Mouse (Mus musculus): ENCODE measurements at regions not wholly inside any gene's neighbourhood (a gene's known extent, or its start where the extent isn't known, plus 50 kb on each side); places are given as distances from the start of the nearest gene placed in this dataset.

GRCm38 (mm10) chr4:7961521-7962172 lies 277.2 kb downstream of the Car8 start:
- ATAC-seq (ENCODE audit: low FRiP score, low TSS enrichment), result no peak
- Histone ChIP-seq H3K36me3 (ENCODE audit: insufficient read depth, low read length) (no peaks in the 10 kb centered on the region), H3K9ac (replicated peaks; ENCODE audit: low read length) (no peak overlapping the region), H3K4me3 (ENCODE audit: low read length) (no peak overlapping the region), H3K27ac (ENCODE audit: low read length) (no peak overlapping the region), H3K4me1 (ENCODE audit: insufficient read depth, low read length) (no peaks in the 10 kb centered on the region), H3K27me3 (ENCODE audit: insufficient read depth, low read length) (no peaks in the 10 kb centered on the region), H3K4me2 (replicated peaks; ENCODE audit: low read depth, low read length) (no peak overlapping the region), H3K9me3 (ENCODE audit: low read length) (no peaks in the 10 kb centered on the region)
- WGBS, result 52% methylated on average over 5 of the region's 5 CpGs

- H3K4me1 ChIP-seq (ENCODE audit: insufficient read depth, low read length), result no peaks in the 10 kb centered on the region
- H3K4me2 ChIP-seq (replicated peaks; ENCODE audit: low read depth, low read length), result no peak overlapping the region
- no peaks in the 10 kb centered on the region for H3K9me3 ChIP-seq (ENCODE audit: low read length)
- no peaks in the 10 kb centered on the region for H3K27me3 ChIP-seq (ENCODE audit: insufficient read depth, low read length)
- H3K4me3 ChIP-seq (ENCODE audit: low read length), result no peak overlapping the region
- no peak for ATAC-seq (ENCODE audit: low FRiP score, low TSS enrichment)
- H3K27ac ChIP-seq (ENCODE audit: low read length), result no peak overlapping the region
- 53% methylated on average over 2 of the region's 2 CpGs for WGBS
- no peak overlapping the region for H3K9ac ChIP-seq (replicated peaks; ENCODE audit: low read length)
- H3K36me3 ChIP-seq (ENCODE audit: insufficient read depth, low read length), result no peaks in the 10 kb centered on the region
Observed at GRCm38 (mm10) chr4:7960335-7960734, 278.5 kb downstream of the Car8 start.

- WGBS, result 78% methylated on average over 1 of the region's 1 CpGs
- ATAC-seq (ENCODE audit: low FRiP score, low TSS enrichment), result no peak
- no peak overlapping the region for H3K27ac ChIP-seq (ENCODE audit: low read length)
Observed at GRCm38 (mm10) chr4:7948020-7948419, 290.8 kb downstream of the Car8 start.

GRCm38 (mm10) chr4:7921503-7921902 lies 317.3 kb downstream of the Car8 start:
- Histone ChIP-seq H3K4me3 (ENCODE audit: low read length) (no peak overlapping the region), H3K4me1 (ENCODE audit: insufficient read depth, low read length) (no peaks in the 10 kb centered on the region), H3K9ac (replicated peaks; ENCODE audit: low read length) (no peak overlapping the region), H3K27ac (ENCODE audit: low read length) (no peak overlapping the region), H3K27me3 (ENCODE audit: insufficient read depth, low read length) (no peaks in the 10 kb centered on the region), H3K4me2 (replicated peaks; ENCODE audit: low read depth, low read length) (no peak overlapping the region), H3K9me3 (ENCODE audit: low read length) (no peaks in the 10 kb centered on the region), H3K36me3 (ENCODE audit: insufficient read depth, low read length) (no peaks in the 10 kb centered on the region)
- 42% methylated on average over 2 of the region's 2 CpGs for WGBS
- no peak for ATAC-seq (ENCODE audit: low FRiP score, low TSS enrichment)

More at GRCm38 (mm10) chr4:7948020-7948419, 290.8 kb downstream of the Car8 start:
- no peak overlapping the region for H3K4me3 ChIP-seq (ENCODE audit: low read length)
- no peak overlapping the region for H3K4me2 ChIP-seq (replicated peaks; ENCODE audit: low read depth, low read length)
- no peaks in the 10 kb centered on the region for H3K9me3 ChIP-seq (ENCODE audit: low read length)
- H3K36me3 ChIP-seq (ENCODE audit: insufficient read depth, low read length), result no peaks in the 10 kb centered on the region
- H3K27me3 ChIP-seq (ENCODE audit: insufficient read depth, low read length), result no peaks in the 10 kb centered on the region
- H3K4me1 ChIP-seq (ENCODE audit: insufficient read depth, low read length), result no peaks in the 10 kb centered on the region
- H3K9ac ChIP-seq (replicated peaks; ENCODE audit: low read length), result no peak overlapping the region

GRCm38 (mm10) chr4:7913191-7913590 lies 325.6 kb downstream of the Car8 start:
- H3K9ac ChIP-seq (replicated peaks; ENCODE audit: low read length), result no peak overlapping the region
- no peak overlapping the region for H3K27ac ChIP-seq (ENCODE audit: low read length)
- no peak overlapping the region for H3K4me2 ChIP-seq (replicated peaks; ENCODE audit: low read depth, low read length)
- H3K36me3 ChIP-seq (ENCODE audit: insufficient read depth, low read length), result no peaks in the 10 kb centered on the region
- no peaks in the 10 kb centered on the region for H3K27me3 ChIP-seq (ENCODE audit: insufficient read depth, low read length)
- no peaks in the 10 kb centered on the region for H3K9me3 ChIP-seq (ENCODE audit: low read length)
- H3K4me3 ChIP-seq (ENCODE audit: low read length), result no peak overlapping the region
- ATAC-seq (ENCODE audit: low FRiP score, low TSS enrichment), result no peak
- 96% methylated on average over 2 of the region's 2 CpGs for WGBS
- no peaks in the 10 kb centered on the region for H3K4me1 ChIP-seq (ENCODE audit: insufficient read depth, low read length)

GRCm38 (mm10) chr4:7912675-7913074 lies 326.2 kb downstream of the Car8 start:
- no peaks in the 10 kb centered on the region for H3K36me3 ChIP-seq (ENCODE audit: insufficient read depth, low read length)
- no peak for ATAC-seq (ENCODE audit: low FRiP score, low TSS enrichment)
- no peaks in the 10 kb centered on the region for H3K4me1 ChIP-seq (ENCODE audit: insufficient read depth, low read length)
- H3K9ac ChIP-seq (replicated peaks; ENCODE audit: low read length), result no peak overlapping the region
- 87% methylated on average over 2 of the region's 2 CpGs for WGBS
- H3K4me2 ChIP-seq (replicated peaks; ENCODE audit: low read depth, low read length), result no peak overlapping the region
- no peaks in the 10 kb centered on the region for H3K9me3 ChIP-seq (ENCODE audit: low read length)
- H3K4me3 ChIP-seq (ENCODE audit: low read length), result no peak overlapping the region
- no peak overlapping the region for H3K27ac ChIP-seq (ENCODE audit: low read length)
- no peaks in the 10 kb centered on the region for H3K27me3 ChIP-seq (ENCODE audit: insufficient read depth, low read length)

- no peak for ATAC-seq (ENCODE audit: low FRiP score, low TSS enrichment)
- H3K4me1 ChIP-seq (ENCODE audit: insufficient read depth, low read length), result no peaks in the 10 kb centered on the region
- H3K9me3 ChIP-seq (ENCODE audit: low read length), result no peaks in the 10 kb centered on the region
- no peak overlapping the region for H3K4me3 ChIP-seq (ENCODE audit: low read length)
- H3K4me2 ChIP-seq (replicated peaks; ENCODE audit: low read depth, low read length), result no peak overlapping the region
- no peaks in the 10 kb centered on the region for H3K36me3 ChIP-seq (ENCODE audit: insufficient read depth, low read length)
- H3K27me3 ChIP-seq (ENCODE audit: insufficient read depth, low read length), result no peaks in the 10 kb centered on the region
- H3K27ac ChIP-seq (ENCODE audit: low read length), result no peak overlapping the region
- 65% methylated on average over 1 of the region's 1 CpGs for WGBS
- H3K9ac ChIP-seq (replicated peaks; ENCODE audit: low read length), result no peak overlapping the region
Observed at GRCm38 (mm10) chr4:7903130-7903529, 335.7 kb downstream of the Car8 start.

- no peak overlapping the region for H3K27ac ChIP-seq (ENCODE audit: low read length)
- no peaks in the 10 kb centered on the region for H3K36me3 ChIP-seq (ENCODE audit: insufficient read depth, low read length)
- WGBS, result 88% methylated on average over 4 of the region's 4 CpGs
- no peaks in the 10 kb centered on the region for H3K27me3 ChIP-seq (ENCODE audit: insufficient read depth, low read length)
- H3K9ac ChIP-seq (replicated peaks; ENCODE audit: low read length), result no peak overlapping the region
- no peak overlapping the region for H3K4me2 ChIP-seq (replicated peaks; ENCODE audit: low read depth, low read length)
- no peaks in the 10 kb centered on the region for H3K4me1 ChIP-seq (ENCODE audit: insufficient read depth, low read length)
- ATAC-seq (ENCODE audit: low FRiP score, low TSS enrichment), result no peak
- no peak overlapping the region for H3K4me3 ChIP-seq (ENCODE audit: low read length)
- H3K9me3 ChIP-seq (ENCODE audit: low read length), result no peaks in the 10 kb centered on the region
Observed at GRCm38 (mm10) chr4:7894914-7895313, 343.9 kb downstream of the Car8 start.

- no peak overlapping the region for H3K9ac ChIP-seq (replicated peaks; ENCODE audit: low read length)
- no peaks in the 10 kb centered on the region for H3K27me3 ChIP-seq (ENCODE audit: insufficient read depth, low read length)
- ATAC-seq (ENCODE audit: low FRiP score, low TSS enrichment), result no peak
- 74% methylated on average over 2 of the region's 2 CpGs for WGBS
- no peak overlapping the region for H3K27ac ChIP-seq (ENCODE audit: low read length)
- H3K4me2 ChIP-seq (replicated peaks; ENCODE audit: low read depth, low read length), result no peak overlapping the region
- H3K4me1 ChIP-seq (ENCODE audit: insufficient read depth, low read length), result no peaks in the 10 kb centered on the region
- no peak overlapping the region for H3K4me3 ChIP-seq (ENCODE audit: low read length)
- no peaks in the 10 kb centered on the region for H3K36me3 ChIP-seq (ENCODE audit: insufficient read depth, low read length)
- H3K9me3 ChIP-seq (ENCODE audit: low read length), result no peaks in the 10 kb centered on the region
Observed at GRCm38 (mm10) chr4:7891128-7891527, 347.7 kb downstream of the Car8 start.

GRCm38 (mm10) chr4:7854518-7854917 lies 384.3 kb downstream of the Car8 start:
- Histone ChIP-seq H3K36me3 (ENCODE audit: insufficient read depth, low read length) (no peaks in the 10 kb centered on the region), H3K27me3 (ENCODE audit: insufficient read depth, low read length) (no peaks in the 10 kb centered on the region), H3K9me3 (ENCODE audit: low read length) (no peaks in the 10 kb centered on the region), H3K4me3 (ENCODE audit: low read length) (no peak overlapping the region), H3K4me2 (replicated peaks; ENCODE audit: low read depth, low read length) (no peak overlapping the region), H3K27ac (ENCODE audit: low read length) (no peak overlapping the region), H3K4me1 (ENCODE audit: insufficient read depth, low read length) (no peaks in the 10 kb centered on the region), H3K9ac (replicated peaks; ENCODE audit: low read length) (no peak overlapping the region)
- ATAC-seq (ENCODE audit: low FRiP score, low TSS enrichment), result no peak
- 82% methylated on average over 1 of the region's 1 CpGs for WGBS

All from kidney, embryonic 16.5 days (tissue).